Mouse (Mus musculus) liver, embryonic 14.5 days (tissue): ENCODE measurements around the gene Notch2. TPM values are rescaled to one million over a fixed set of nuclear protein-coding genes. Genes with fewer than 3 reads are reported as not detected.

Source experiments
- ATAC-seq: fragments of 200-750 bp; cut with Nextera tagmentation; 2 replicates; pipeline ENCODE4 v1.8.0; 2017; ENCODE audit warnings: moderate number of reproducible peaks, mild to moderate bottlenecking, moderate library complexity; ENCODE audit not compliant: insufficient read depth
- DNase-seq, 3 experiments: peaks; one replicate each; pipeline ENCODE4 v3.0.0-alpha.2; 2012 to 2013; ENCODE audit warnings: low read depth in 3 of 3, low spot score in 3 of 3
- H3K27ac ChIP-seq: fragments of 300-500 bp; sonication (generic); 2 replicates; pipeline ENCODE4 v1.5.1; 2014; ENCODE audit warnings: moderate library complexity, mild to moderate bottlenecking, control low read depth, inconsistent platforms
- H3K27me3 ChIP-seq: fragments of 300-500 bp; sonication (generic); 2 replicates; pipeline ENCODE4 v1.6.1; 2014; ENCODE audit warnings: mild to moderate bottlenecking, low read length, moderate library complexity; ENCODE audit not compliant: control insufficient read depth, insufficient read depth
- H3K36me3 ChIP-seq: fragments of 300-500 bp; sonication (generic); replicated peaks from 2 replicates; pipeline ENCODE4 v1.6.1; 2014; ENCODE audit warnings: low read depth; ENCODE audit not compliant: control insufficient read depth, insufficient read depth
- H3K4me1 ChIP-seq, 2 experiments: fragments of 200-500 bp in 1 of 2; fragments of 300-500 bp in 1 of 2; sonication (generic) in 1 of 2; replicated peaks; 2 replicates each; pipeline ENCODE4 v1.6.1; 2012 to 2014; ENCODE audit warnings: antibody characterized with exemption in 1 of 2, inconsistent platforms in 1 of 2, low read length in 1 of 2; ENCODE audit not compliant: control insufficient read depth in 2 of 2, insufficient read depth in 2 of 2
- H3K4me2 ChIP-seq: fragments of 300-500 bp; sonication (generic); 2 replicates; pipeline ENCODE4 v1.6.1; 2014; ENCODE audit warnings: low read depth, mild to moderate bottlenecking, control low read depth, moderate library complexity
- H3K4me3 ChIP-seq, 2 experiments: fragments of 200-500 bp in 1 of 2; fragments of 300-500 bp in 1 of 2; sonication (generic) in 1 of 2; 2 replicates each; pipeline ENCODE4 v1.5.1; 2012 to 2014; ENCODE audit warnings: low read depth in 2 of 2, low read length in 2 of 2, mild to moderate bottlenecking in 2 of 2, control low read depth in 1 of 2, inconsistent platforms in 1 of 2, moderate library complexity in 1 of 2; ENCODE audit not compliant: insufficient read depth in 1 of 2
- H3K9ac ChIP-seq: fragments of 300-500 bp; sonication (generic); replicated peaks from 2 replicates; pipeline ENCODE4 v1.6.1; 2014; ENCODE audit warnings: mild to moderate bottlenecking, control low read depth, moderate library complexity
- H3K9me3 ChIP-seq: fragments of 300-500 bp; sonication (generic); 2 replicates; pipeline ENCODE4 v1.6.1; 2016; ENCODE audit warnings: low read length, mixed read lengths; ENCODE audit not compliant: control insufficient read depth
- CTCF ChIP-seq: IDR thresholded peaks from 2 replicates; pipeline ENCODE4 v1.5.1; 2016; ENCODE audit warnings: antibody characterized with exemption, low read depth, control low read depth
- EP300 ChIP-seq: IDR thresholded peaks from 2 replicates; pipeline ENCODE4 v1.6.1; 2016; ENCODE audit warnings: antibody characterized with exemption, low read depth
- WGBS: fragments of 180-500 bp; shearing (Covaris S2); extraction: QIAGEN DNeasy Blood & Tissue Kit; methylation state at CpG from one replicate; pipeline ENCODE4 v1.1.7; 2014; ENCODE audit not compliant: insufficient replicate concordance; 5-methylcytosine and 5-hydroxymethylcytosine counted together
- polyA plus RNA-seq, 2 experiments: library from polyadenylated mRNA; depleted of rRNA in 1 of 2; stranded (reverse) in 1 of 2; unstranded in 1 of 2; fragments of >200 nt; fragmentation: Nextera tagmentation in 1 of 2; extraction: Ambion mirVana in 1 of 2; gene quantifications; 2 replicates each; pipeline versions ENCODE4 v1.2.1 to v1.2.3; 2012 to 2014

The Notch2 gene
- polyA plus RNA-seq, 2 experiments = 3.0 to 5.4 TPM

DNA sequence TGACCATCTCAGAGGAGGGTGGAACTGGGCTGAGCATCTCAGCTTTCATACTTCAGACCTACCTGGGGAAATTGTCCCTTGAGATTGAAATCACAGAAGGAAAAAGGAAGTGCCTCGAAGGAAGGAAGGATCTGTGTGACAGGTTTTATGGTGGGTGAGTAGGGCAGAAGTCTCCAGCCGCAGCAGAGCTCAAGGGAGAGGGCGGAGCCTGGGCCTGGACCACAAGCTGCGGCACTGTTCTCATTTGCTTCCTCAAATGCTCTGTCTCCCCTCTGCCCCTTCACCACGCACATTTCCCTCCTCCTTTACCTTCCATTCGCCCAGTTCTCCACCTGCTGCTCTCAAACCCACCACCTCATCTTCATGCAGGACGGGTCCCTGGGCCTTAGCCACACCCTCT lies 42.2 kb upstream of the Notch2 start:
- TF ChIP-seq EP300 = no peak
- no peak for TF ChIP-seq CTCF
- 14% methylated on average over 7 of the region's 7 CpGs for WGBS
- no peaks in the 10 kb centered on the region for H3K36me3 ChIP-seq
- no peaks in the 10 kb centered on the region for H3K27me3 ChIP-seq
- 0 out of 2 replicates have a peak overlapping the region, but pooled peaks have one; percentile 0 for H3K4me2 ChIP-seq
- DNase-seq = no peak
- H3K9me3 ChIP-seq = no peaks in the 10 kb centered on the region
- H3K9ac ChIP-seq = no peak overlapping the region
- peaks cover 2 to 28% of the 10 kb centered on the region in 2 experiments; a peak in 2 of 4 replicates for H3K4me1 ChIP-seq
- H3K4me3 ChIP-seq = no peak overlapping the region
- H3K27ac ChIP-seq = no peak overlapping the region
- no peak for ATAC-seq

DNA sequence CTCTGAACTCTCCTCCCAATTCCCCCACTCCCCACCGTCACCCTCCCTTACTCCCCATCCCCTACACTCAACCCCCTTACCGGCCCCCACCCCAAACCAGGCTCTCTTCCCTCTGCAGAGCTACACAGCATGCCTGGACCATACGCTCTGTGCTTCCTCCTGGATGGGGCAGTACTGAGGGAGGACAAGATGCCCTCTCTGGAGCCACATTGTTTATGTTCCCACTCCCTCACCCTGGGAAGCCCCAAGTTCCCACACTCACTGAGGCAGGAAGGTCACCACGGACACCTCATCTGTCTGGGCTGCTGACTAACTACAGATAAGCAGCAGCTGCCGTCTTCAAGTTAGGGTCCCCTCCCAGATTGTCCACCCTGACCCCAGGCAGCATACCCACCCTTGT lies 41.1 kb upstream of the Notch2 start:
- Histone ChIP-seq H3K4me3 (no peak overlapping the region), H3K4me1 (peaks cover 2 to 31% of the 10 kb centered on the region in 2 experiments; a peak in 2 of 4 replicates), H3K36me3 (no peaks in the 10 kb centered on the region), H3K9ac (no peak overlapping the region), H3K27ac (no peak overlapping the region), H3K9me3 (no peaks in the 10 kb centered on the region), H3K4me2 (no peak overlapping the region), H3K27me3 (no peaks in the 10 kb centered on the region)
- TF ChIP-seq EP300 (no peak), CTCF (no peak)
- ATAC-seq = no peak
- no peak for DNase-seq
- WGBS = 31% methylated on average over 5 of the region's 5 CpGs

DNA sequence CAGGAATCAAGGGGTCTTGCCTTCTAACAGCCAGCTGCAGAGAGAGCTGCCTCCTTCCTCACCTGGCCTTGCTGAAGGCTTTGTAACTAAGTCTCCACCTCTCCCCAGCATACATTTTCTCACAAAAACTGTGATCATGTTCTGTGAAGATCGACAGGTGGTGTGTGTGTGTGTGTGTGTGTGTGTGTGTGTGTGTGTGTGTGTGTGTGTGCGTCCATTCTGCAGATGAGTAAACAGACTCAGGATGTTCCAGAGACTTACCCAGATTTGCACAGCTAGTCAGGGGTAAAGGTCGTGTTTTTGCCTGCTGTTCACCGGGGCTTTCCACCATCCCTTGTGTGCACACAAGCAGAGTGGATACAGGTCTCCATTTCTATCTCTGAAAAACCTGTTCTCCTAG lies 40.6 kb upstream of the Notch2 start:
- Histone ChIP-seq H3K27me3 (no peaks in the 10 kb centered on the region), H3K4me3 (no peak overlapping the region), H3K9me3 (no peaks in the 10 kb centered on the region), H3K27ac (no peak overlapping the region), H3K4me2 (no peak overlapping the region), H3K9ac (no peak overlapping the region), H3K36me3 (no peaks in the 10 kb centered on the region), H3K4me1 (peaks cover 2 to 28% of the 10 kb centered on the region in 2 experiments; a peak in 2 of 4 replicates)
- ATAC-seq (no peak), DNase-seq (no peak)
- TF ChIP-seq EP300 (no peak), CTCF (no peak)
- 49% methylated on average over 4 of the region's 4 CpGs for WGBS

DNA sequence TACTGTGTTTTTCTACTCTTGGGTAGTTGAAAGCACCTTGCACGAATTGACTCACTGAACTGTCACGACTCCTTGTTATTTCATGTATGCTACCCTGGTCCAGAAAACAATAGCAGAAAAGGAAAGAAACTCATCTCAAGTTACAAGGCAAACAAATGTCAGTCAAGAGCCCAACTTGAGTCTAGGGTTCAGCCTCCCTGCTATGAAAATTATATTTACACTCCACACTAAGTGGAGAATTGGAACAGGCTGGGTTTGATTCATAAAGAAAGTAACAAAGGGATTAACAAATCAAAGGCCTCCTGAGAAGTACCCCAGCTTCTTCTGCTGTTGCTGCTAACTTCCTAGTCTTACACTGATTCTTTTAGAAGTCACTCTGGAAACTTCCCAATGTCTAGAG lies 40.0 kb upstream of the Notch2 start:
- DNase-seq = no peak
- WGBS = 27% methylated on average over 2 of the region's 2 CpGs

DNA sequence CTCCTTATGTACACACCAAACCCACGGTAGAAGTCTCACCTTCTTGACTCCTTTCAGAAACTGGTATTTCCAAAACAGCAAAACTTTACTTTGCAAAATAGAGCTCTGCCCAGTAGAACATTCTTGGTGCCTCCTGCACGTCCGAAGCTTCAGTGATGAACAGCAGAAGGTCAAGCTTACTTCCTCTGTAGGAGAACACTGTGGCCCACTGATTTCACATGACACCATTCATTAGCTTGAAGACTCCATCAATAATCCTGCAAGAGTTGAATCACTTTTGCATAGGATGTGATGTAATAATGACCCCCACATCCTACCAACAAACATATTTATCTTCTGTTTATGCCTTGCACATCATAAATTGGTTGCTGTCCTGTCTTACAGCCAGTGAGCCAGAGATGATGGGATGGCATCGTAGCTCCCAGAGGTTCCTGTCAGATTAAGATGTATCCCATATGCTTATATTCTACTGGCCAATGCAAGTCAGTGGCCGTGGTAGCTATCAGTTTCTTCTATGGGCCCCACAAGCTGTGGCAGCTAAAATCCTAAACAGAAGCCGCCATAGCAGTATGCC lies 39.0 kb upstream of the Notch2 start:
- H3K36me3 ChIP-seq = no peaks in the 10 kb centered on the region
- no peak for TF ChIP-seq CTCF
- TF ChIP-seq EP300 = no peak
- H3K27ac ChIP-seq = no peak overlapping the region
- H3K4me1 ChIP-seq = peaks cover 0 to 18% of the 10 kb centered on the region in 2 experiments; a peak in 2 of 4 replicates
- H3K4me2 ChIP-seq = no peak overlapping the region
- H3K27me3 ChIP-seq = no peaks in the 10 kb centered on the region
- H3K9ac ChIP-seq = no peak overlapping the region
- no peaks in the 10 kb centered on the region for H3K9me3 ChIP-seq
- 64% methylated on average over 6 of the region's 6 CpGs for WGBS
- DNase-seq (no peak), ATAC-seq (no peak)
- no peak overlapping the region for H3K4me3 ChIP-seq

More for the DNA sequence above, 40.0 kb upstream of the Notch2 start:
- Histone ChIP-seq H3K27me3 (no peaks in the 10 kb centered on the region), H3K9me3 (no peaks in the 10 kb centered on the region), H3K4me3 (no peak overlapping the region), H3K4me1 (peaks cover 0 to 25% of the 10 kb centered on the region in 2 experiments; a peak in 2 of 4 replicates), H3K36me3 (no peaks in the 10 kb centered on the region), H3K27ac (no peak overlapping the region), H3K9ac (no peak overlapping the region), H3K4me2 (no peak overlapping the region)
- no peak for ATAC-seq
- no peak for TF ChIP-seq CTCF
- TF ChIP-seq EP300 = no peak
